Mouse (Mus musculus) large intestine, adult 2 months (tissue): ENCODE measurements around the gene Fam189a1. TPM values are rescaled to one million over a fixed set of nuclear protein-coding genes. Genes with fewer than 3 reads are reported as not detected.

Experiments
- DNase-seq: peaks from one replicate; pipeline ENCODE4 v3.0.0-alpha.2; 2012; ENCODE audit warnings: low read depth, low spot score
- WGBS: fragments of 180-500 bp; shearing (Covaris S2); methylation state at CpG from one replicate; pipeline ENCODE4 v1.1.7; 2018; 5-methylcytosine and 5-hydroxymethylcytosine counted together
- polyA plus RNA-seq: library from polyadenylated mRNA; depleted of rRNA; stranded (reverse); fragments of >200 nt; gene quantifications from 2 replicates; pipeline ENCODE4 v1.2.3, GENCODE M21; 2012

The Fam189a1 gene
- polyA plus RNA-seq, 1 experiment, result 2.3 TPM

- 64% methylated on average over 2 of the region's 2 CpGs for WGBS
- DNase-seq, result no peak
These were observed 174.7 kb downstream of the Fam189a1 start for GRCm38 (mm10) chr7:64981511-64982235.

GRCm38 (mm10) chr7:64973590-64974262 lies 182.6 kb downstream of the Fam189a1 start:
- WGBS, result 77% methylated on average over 4 of the region's 4 CpGs
- DNase-seq, result no peak

GRCm38 (mm10) chr7:64962128-64962527 lies 194.2 kb downstream of the Fam189a1 start:
- DNase-seq, result no peak
- WGBS, result 41% methylated on average over 3 of the region's 3 CpGs

- 19% methylated on average over 6 of the region's 6 CpGs for WGBS
- no peak for DNase-seq
These were observed 197.3 kb downstream of the Fam189a1 start for GRCm38 (mm10) chr7:64959087-64959486.

GRCm38 (mm10) chr7:64952181-64952580 lies 204.2 kb downstream of the Fam189a1 start:
- WGBS, result 24% methylated on average over 2 of the region's 2 CpGs
- DNase-seq, result no peak

GRCm38 (mm10) chr7:64950771-64951099 lies 205.6 kb downstream of the Fam189a1 start:
- no peak for DNase-seq
- 38% methylated on average over 2 of the region's 2 CpGs for WGBS

- WGBS, result 20% methylated on average over 12 of the region's 12 CpGs
- no peak for DNase-seq
These were observed 206.2 kb downstream of the Fam189a1 start for GRCm38 (mm10) chr7:64949910-64950770.

- DNase-seq, result no peak
- 19% methylated on average over 1 of the region's 1 CpGs for WGBS
These were observed 206.9 kb downstream of the Fam189a1 start for GRCm38 (mm10) chr7:64949465-64949864.

GRCm38 (mm10) chr7:64944686-64945085 lies 211.7 kb downstream of the Fam189a1 start:
- 55% methylated on average over 5 of the region's 5 CpGs for WGBS
- no peak for DNase-seq

- 93% methylated on average over 8 of the region's 8 CpGs for WGBS
- DNase-seq, result no peak
These were observed 212.2 kb downstream of the Fam189a1 start for GRCm38 (mm10) chr7:64944175-64944574.

- DNase-seq, result no peak
- WGBS, result 79% methylated on average over 4 of the region's 4 CpGs
These were observed 219.4 kb downstream of the Fam189a1 start for GRCm38 (mm10) chr7:64936927-64937326.

GRCm38 (mm10) chr7:64934115-64934514 lies 222.3 kb downstream of the Fam189a1 start:
- no peak for DNase-seq
- 56% methylated on average over 3 of the region's 3 CpGs for WGBS

GRCm38 (mm10) chr7:64930980-64931379 lies 225.4 kb downstream of the Fam189a1 start:
- WGBS, result 62% methylated on average over 4 of the region's 4 CpGs
- DNase-seq, result no peak

GRCm38 (mm10) chr7:64923918-64924317 lies 232.5 kb downstream of the Fam189a1 start:
- DNase-seq, result no peak
- 78% methylated on average over 5 of the region's 5 CpGs for WGBS

GRCm38 (mm10) chr7:64921189-64921588 lies 235.2 kb downstream of the Fam189a1 start:
- 82% methylated on average over 13 of the region's 13 CpGs for WGBS

GRCm38 (mm10) chr7:64920735-64921134 lies 235.6 kb downstream of the Fam189a1 start:
- 85% methylated on average over 5 of the region's 5 CpGs for WGBS

More at GRCm38 (mm10) chr7:64921189-64921588, 235.2 kb downstream of the Fam189a1 start:
- DNase-seq, result no peak

GRCm38 (mm10) chr7:64916654-64917053 lies 239.7 kb downstream of the Fam189a1 start:
- peak; percentile 19 for DNase-seq
- 32% methylated on average over 7 of the region's 7 CpGs for WGBS

More at GRCm38 (mm10) chr7:64920735-64921134, 235.6 kb downstream of the Fam189a1 start:
- no peak for DNase-seq

- 18% methylated on average over 2 of the region's 2 CpGs for WGBS
- no peak for DNase-seq
These were observed 241.2 kb downstream of the Fam189a1 start for GRCm38 (mm10) chr7:64915121-64915520.

- no peak for DNase-seq
- WGBS, result 77% methylated on average over 2 of the region's 2 CpGs
These were observed 244.4 kb downstream of the Fam189a1 start for GRCm38 (mm10) chr7:64911945-64912344.

GRCm38 (mm10) chr7:64910208-64910607 lies 246.2 kb downstream of the Fam189a1 start:
- 84% methylated on average over 2 of the region's 2 CpGs for WGBS
- no peak for DNase-seq
